Mouse (Mus musculus): ENCODE measurements around the gene Afap1l2. TPM values are rescaled to one million over a fixed set of nuclear protein-coding genes. Genes with fewer than 3 reads are reported as not detected.
A peak's percentile ranks its signal among the peaks of the same experiment; 100 is the strongest.

Gene Afap1l2
- polyA plus RNA-seq, 1 experiment: 7.8 TPM

DNA sequence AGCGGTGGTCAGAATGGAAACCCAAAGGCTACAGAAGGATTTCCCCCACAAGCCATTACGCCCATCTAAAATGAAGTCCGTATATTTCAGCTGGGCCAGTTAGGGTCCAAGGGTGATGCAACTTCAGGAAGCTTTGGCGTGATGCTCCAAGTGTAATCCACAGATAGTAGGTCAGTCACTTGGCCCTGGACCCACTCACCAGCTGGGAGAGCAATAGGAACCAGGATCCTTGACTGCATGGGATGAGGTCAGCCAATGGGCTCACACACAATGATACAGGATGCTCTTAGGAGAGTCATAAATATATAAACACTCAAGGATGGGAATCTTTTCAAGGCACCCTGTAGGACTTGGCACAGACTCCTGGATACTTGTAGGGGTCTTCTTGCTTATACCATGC, 3.0 kb downstream of the Afap1l2 start:
- TF ChIP-seq CTCF (IDR thresholded peaks at IDR 0.05; ENCODE audit: borderline replicate concordance, extremely low read depth, insufficient read depth, insufficient read length) (no peak), POLR2A (IDR thresholded peaks at IDR 0.05; ENCODE audit: borderline replicate concordance, extremely low read depth, insufficient read depth, insufficient read length, poor library complexity, severe bottlenecking) (no peak)
- no peak for DNase-seq (ENCODE audit: low read depth)

- TF ChIP-seq POLR2A (IDR thresholded peaks at IDR 0.05; ENCODE audit: borderline replicate concordance, extremely low read depth, insufficient read depth, insufficient read length, poor library complexity, severe bottlenecking): no peak
- TF ChIP-seq CTCF (IDR thresholded peaks at IDR 0.05; ENCODE audit: borderline replicate concordance, extremely low read depth, insufficient read depth, insufficient read length): no peak
- DNase-seq (ENCODE audit: low read depth): peak; percentile 72
These were observed 4.6 kb downstream of the Afap1l2 start for GRCm38 (mm10) chr19:57003460-57003810.

DNA sequence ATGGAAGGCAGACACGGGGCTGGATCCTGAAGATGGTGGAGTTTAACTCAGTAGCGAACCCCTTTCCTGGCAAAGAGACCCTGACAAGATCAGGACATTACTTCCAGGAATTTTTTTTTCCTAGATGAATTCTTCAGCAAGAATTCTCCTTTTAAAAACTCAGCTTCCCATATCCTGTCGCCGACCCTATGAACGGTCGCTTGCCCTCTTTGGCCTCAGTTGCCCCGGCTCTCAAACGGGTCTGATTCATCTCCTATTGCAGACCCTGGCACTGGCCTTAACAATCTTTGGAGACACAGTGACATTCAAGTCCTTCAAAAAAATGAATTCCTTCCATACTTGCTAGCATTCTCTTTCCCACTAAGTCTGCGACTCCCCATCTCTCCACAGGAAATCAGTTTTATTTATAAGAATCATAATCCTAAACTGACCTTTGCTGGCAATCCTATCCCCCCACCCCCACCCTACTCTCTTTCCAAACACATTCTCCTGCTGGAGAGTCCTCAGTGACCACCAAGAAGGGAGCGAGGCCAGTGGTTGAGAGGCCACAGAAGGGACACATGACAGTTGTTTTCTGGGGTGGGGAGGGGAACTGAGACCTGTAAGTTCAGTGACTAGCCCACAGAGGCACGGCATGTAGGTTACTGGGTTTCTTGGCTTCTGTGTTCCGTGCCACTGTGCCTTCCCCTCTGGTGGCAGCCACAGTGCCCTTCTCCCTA, 5.1 kb downstream of the Afap1l2 start:
- no peak for DNase-seq (ENCODE audit: low read depth)
- TF ChIP-seq POLR2A (IDR thresholded peaks at IDR 0.05; ENCODE audit: borderline replicate concordance, extremely low read depth, insufficient read depth, insufficient read length, poor library complexity, severe bottlenecking) (no peak), CTCF (IDR thresholded peaks at IDR 0.05; ENCODE audit: borderline replicate concordance, extremely low read depth, insufficient read depth, insufficient read length) (no peak)

DNA sequence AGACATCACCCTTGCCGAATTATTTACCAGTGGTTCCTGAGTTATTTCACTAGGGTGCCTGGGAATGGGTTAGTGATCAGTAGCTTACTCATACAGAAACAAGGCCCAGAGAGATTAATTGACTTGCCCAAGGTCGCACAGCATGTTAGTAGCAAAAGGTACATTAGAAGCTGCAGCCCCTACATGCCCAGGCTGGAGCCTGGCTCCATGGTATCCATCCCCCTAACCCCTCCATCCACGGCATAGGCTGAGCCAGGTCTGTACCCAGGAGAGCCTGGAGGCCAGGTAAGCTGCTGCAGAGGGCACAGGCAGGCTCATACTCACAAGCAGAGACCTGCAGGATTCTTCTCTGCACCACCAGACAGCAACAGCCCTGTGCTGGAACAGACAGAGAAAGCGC, 6.1 kb downstream of the Afap1l2 start:
- TF ChIP-seq POLR2A (IDR thresholded peaks at IDR 0.05; ENCODE audit: borderline replicate concordance, extremely low read depth, insufficient read depth, insufficient read length, poor library complexity, severe bottlenecking) (no peak), CTCF (IDR thresholded peaks at IDR 0.05; ENCODE audit: borderline replicate concordance, extremely low read depth, insufficient read depth, insufficient read length) (no peak)
- DNase-seq (ENCODE audit: low read depth): no peak

- DNase-seq (ENCODE audit: low read depth): no peak
- TF ChIP-seq POLR2A (IDR thresholded peaks at IDR 0.05; ENCODE audit: borderline replicate concordance, extremely low read depth, insufficient read depth, insufficient read length, poor library complexity, severe bottlenecking) (no peak), CTCF (IDR thresholded peaks at IDR 0.05; ENCODE audit: borderline replicate concordance, extremely low read depth, insufficient read depth, insufficient read length) (no peak)
These were observed 7.4 kb downstream of the Afap1l2 start for GRCm38 (mm10) chr19:57000592-57000991.

GRCm38 (mm10) chr19:56999781-57000180, 8.2 kb downstream of the Afap1l2 start:
- no peak for DNase-seq (ENCODE audit: low read depth)
- TF ChIP-seq CTCF (IDR thresholded peaks at IDR 0.05; ENCODE audit: borderline replicate concordance, extremely low read depth, insufficient read depth, insufficient read length) (no peak), POLR2A (IDR thresholded peaks at IDR 0.05; ENCODE audit: borderline replicate concordance, extremely low read depth, insufficient read depth, insufficient read length, poor library complexity, severe bottlenecking) (no peak)

GRCm38 (mm10) chr19:56998910-56999309, 9.1 kb downstream of the Afap1l2 start:
- peak; percentile 58 for DNase-seq (ENCODE audit: low read depth)
- TF ChIP-seq CTCF (IDR thresholded peaks at IDR 0.05; ENCODE audit: borderline replicate concordance, extremely low read depth, insufficient read depth, insufficient read length) (no peak), POLR2A (IDR thresholded peaks at IDR 0.05; ENCODE audit: borderline replicate concordance, extremely low read depth, insufficient read depth, insufficient read length, poor library complexity, severe bottlenecking) (no peak)

GRCm38 (mm10) chr19:56998331-56998730, 9.7 kb downstream of the Afap1l2 start:
- DNase-seq (ENCODE audit: low read depth): no peak
- no peak for TF ChIP-seq POLR2A (IDR thresholded peaks at IDR 0.05; ENCODE audit: borderline replicate concordance, extremely low read depth, insufficient read depth, insufficient read length, poor library complexity, severe bottlenecking)
- TF ChIP-seq CTCF (IDR thresholded peaks at IDR 0.05; ENCODE audit: borderline replicate concordance, extremely low read depth, insufficient read depth, insufficient read length): no peak

DNA sequence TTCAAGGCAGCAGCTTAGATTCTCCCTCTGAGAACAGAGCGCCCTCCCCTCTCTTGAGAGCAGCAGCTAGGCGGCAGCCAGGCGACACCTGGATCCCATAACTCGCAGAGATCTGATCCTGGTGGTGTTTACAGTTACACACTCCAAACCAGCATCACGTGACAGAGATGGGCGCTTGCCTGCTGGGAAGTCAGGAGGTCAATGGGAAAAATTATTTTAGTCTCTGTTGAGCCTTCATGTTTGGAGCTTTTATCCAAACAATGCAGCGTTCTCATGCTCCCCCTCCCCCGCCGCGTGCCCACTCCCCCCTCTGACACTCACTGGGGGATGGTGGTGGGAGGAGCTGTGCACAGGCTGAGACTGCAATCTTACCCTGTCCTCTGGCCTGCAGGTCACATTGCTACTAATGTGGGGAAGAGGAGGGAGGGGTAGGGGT, 10.8 kb downstream of the Afap1l2 start:
- TF ChIP-seq POLR2A (IDR thresholded peaks at IDR 0.05; ENCODE audit: borderline replicate concordance, extremely low read depth, insufficient read depth, insufficient read length, poor library complexity, severe bottlenecking): no peak
- no peak for TF ChIP-seq CTCF (IDR thresholded peaks at IDR 0.05; ENCODE audit: borderline replicate concordance, extremely low read depth, insufficient read depth, insufficient read length)
- DNase-seq (ENCODE audit: low read depth): peak; percentile 75

DNA sequence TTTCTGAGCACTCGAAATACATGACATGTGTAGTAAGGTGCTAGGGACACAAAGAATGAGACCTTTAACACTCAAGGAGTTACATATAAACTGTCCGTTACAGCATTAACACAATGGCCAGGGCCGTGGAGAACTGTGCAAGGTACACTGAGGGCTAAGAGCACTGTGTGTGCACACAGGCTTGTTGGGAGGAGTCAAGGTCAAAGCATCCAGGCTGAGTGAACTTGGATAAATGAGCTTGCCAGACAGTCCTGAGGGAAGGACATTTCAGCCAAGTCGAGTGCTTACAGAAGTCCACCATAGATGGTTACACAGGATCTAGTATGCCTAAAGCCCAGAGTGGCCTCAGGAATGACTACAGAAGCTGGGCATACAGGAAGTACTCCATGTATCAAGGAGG, 12.6 kb downstream of the Afap1l2 start:
- no peak for TF ChIP-seq CTCF (IDR thresholded peaks at IDR 0.05; ENCODE audit: borderline replicate concordance, extremely low read depth, insufficient read depth, insufficient read length)
- no peak for TF ChIP-seq POLR2A (IDR thresholded peaks at IDR 0.05; ENCODE audit: borderline replicate concordance, extremely low read depth, insufficient read depth, insufficient read length, poor library complexity, severe bottlenecking)
- no peak for DNase-seq (ENCODE audit: low read depth)

DNA sequence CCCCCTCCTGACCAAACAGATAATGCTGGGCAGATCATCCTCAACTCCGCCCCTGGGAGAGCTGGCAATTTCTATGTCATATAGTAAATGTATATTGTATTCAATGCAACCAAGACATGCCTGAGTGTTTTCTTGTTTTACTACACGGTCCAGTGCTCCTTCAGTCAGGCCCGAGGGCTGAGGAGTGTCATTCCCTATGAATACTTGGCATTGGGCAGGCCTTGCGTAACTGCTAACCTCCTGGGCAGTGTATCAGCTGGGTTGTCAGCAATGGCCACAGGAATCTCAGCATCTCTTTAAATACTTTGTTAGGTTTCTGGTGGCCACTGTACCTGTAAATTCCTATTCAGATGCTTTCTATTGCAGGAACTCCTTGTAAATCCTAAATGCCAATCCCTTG, 13.4 kb downstream of the Afap1l2 start:
- no peak for DNase-seq (ENCODE audit: low read depth)
- no peak for TF ChIP-seq POLR2A (IDR thresholded peaks at IDR 0.05; ENCODE audit: borderline replicate concordance, extremely low read depth, insufficient read depth, insufficient read length, poor library complexity, severe bottlenecking)
- no peak for TF ChIP-seq CTCF (IDR thresholded peaks at IDR 0.05; ENCODE audit: borderline replicate concordance, extremely low read depth, insufficient read depth, insufficient read length)

GRCm38 (mm10) chr19:56993763-56994162, 14.3 kb downstream of the Afap1l2 start:
- DNase-seq (ENCODE audit: low read depth): no peak
- no peak for TF ChIP-seq POLR2A (IDR thresholded peaks at IDR 0.05; ENCODE audit: borderline replicate concordance, extremely low read depth, insufficient read depth, insufficient read length, poor library complexity, severe bottlenecking)

Data from brain, embryonic 14.5 days (tissue).